Mouse (Mus musculus): Measurements from ENCODE around the gene Dhx32. TPM values are rescaled to one million over a fixed set of nuclear protein-coding genes. Genes with fewer than 3 reads are reported as not detected.

Gene Dhx32
- polyA plus RNA-seq, 1 experiment from 2014 or later, result 25.7 TPM

Other genes starting within 250 kb of the Dhx32 start
- gene Tex36, start 180.6 kb downstream of the Dhx32 start, polyA plus RNA-seq (2016; fragmentation: Nextera tagmentation; extraction: Ambion mirVana), result not detected in 2 replicates
- 15.4 and 15.5 TPM in 2 replicates for gene Edrf1, start 145.2 kb downstream of the Dhx32 start, polyA plus RNA-seq (2016; fragmentation: Nextera tagmentation; extraction: Ambion mirVana)
- gene Mmp21, start 102.7 kb downstream of the Dhx32 start, polyA plus RNA-seq (2016; fragmentation: Nextera tagmentation; extraction: Ambion mirVana), result not detected in 2 replicates
- gene Bccip, start 73.4 kb downstream of the Dhx32 start, polyA plus RNA-seq (2016; fragmentation: Nextera tagmentation; extraction: Ambion mirVana), result 113 and 162 TPM in 2 replicates
- gene Uros, start 72.7 kb downstream of the Dhx32 start, polyA plus RNA-seq (2016; fragmentation: Nextera tagmentation; extraction: Ambion mirVana), result 52.1 and 52.2 TPM in 2 replicates
- gene Fank1, start 5.9 kb downstream of the Dhx32 start, polyA plus RNA-seq (2016; fragmentation: Nextera tagmentation; extraction: Ambion mirVana), result 0.30 TPM in 1 of 2 replicates, not detected in the other

Data from heart, embryonic 10.5 days (tissue).